Mouse (Mus musculus): ENCODE data around the gene Adora1. TPM values are rescaled to one million over a fixed set of nuclear protein-coding genes. Genes with fewer than 3 reads are reported as not detected.

Adora1 gene
- total RNA-seq, 2 experiments from 2014 or later = 175 to 206 TPM

Other genes starting within 250 kb of the Adora1 start
- gene Fmod, start 198.2 kb downstream of the Adora1 start, total RNA-seq (2021) = 10 to 100 TPM; 12.7 to 22.2 TPM
- 10 to 100 TPM; 12.4 to 44.2 TPM for gene Btg2, start 156.3 kb downstream of the Adora1 start, total RNA-seq (2021)
- under 1 TPM; 0.23 to 0.30 TPM for gene Chit1, start 124.2 kb downstream of the Adora1 start, total RNA-seq (2021)
- gene Chil1, start 53.3 kb downstream of the Adora1 start, total RNA-seq (2021) = 10 to 100 TPM; 12.0 to 12.4 TPM
- under 1 TPM in 1 of 2 experiments, not detected in 1; 0.27 TPM for gene Mybph, start 42.0 kb downstream of the Adora1 start, total RNA-seq (2021)
- not detected for gene Myog, start 54.6 kb upstream of the Adora1 start, total RNA-seq (2021)
- gene Ppfia4, start 97.5 kb upstream of the Adora1 start, total RNA-seq (2021) = 10 to 100 TPM; 48.4 to 49.5 TPM
- 10 to 100 TPM; 80.1 to 87.0 TPM for gene Tmem183a, start 126.5 kb upstream of the Adora1 start, total RNA-seq (2021)
- not detected for gene 4933406M09Rik, start 150.5 kb upstream of the Adora1 start, total RNA-seq (2021)
- 10 to 100 TPM; 18.9 to 19.9 TPM for gene Cyb5r1, start 170.1 kb upstream of the Adora1 start, total RNA-seq (2021)
- gene Adipor1, start 179.9 kb upstream of the Adora1 start, total RNA-seq (2021) = 10 to 100 TPM; 60.2 to 62.8 TPM
- 10 to 100 TPM; 36.4 to 37.1 TPM for gene Klhl12, start 220.1 kb upstream of the Adora1 start, total RNA-seq (2021)

All from left cerebral cortex, postnatal 36 days (tissue).